Mouse (Mus musculus): ENCODE results near the gene Dnajc27. TPM values are rescaled to one million over a fixed set of nuclear protein-coding genes. Genes with fewer than 3 reads are reported as not detected.

Dnajc27 gene
- 10 to 100 TPM; 91.0 to 95.8 TPM for total RNA-seq (2021)
- long read RNA-seq, experiment 1, full-length matches to known transcripts = 144 of 183 reads
- long read RNA-seq, experiment 1, partial matches to known transcripts = 23 of 183 reads
- long read RNA-seq, experiment 1, other reads (novel, unspliced or antisense) = 16 of 183 reads
- long read RNA-seq, experiment 2, full-length matches to known transcripts = 147 of 183 reads
- long read RNA-seq, experiment 2, partial matches to known transcripts = 25 of 183 reads
- long read RNA-seq, experiment 2, other reads (novel, unspliced or antisense) = 11 of 183 reads

DNA sequence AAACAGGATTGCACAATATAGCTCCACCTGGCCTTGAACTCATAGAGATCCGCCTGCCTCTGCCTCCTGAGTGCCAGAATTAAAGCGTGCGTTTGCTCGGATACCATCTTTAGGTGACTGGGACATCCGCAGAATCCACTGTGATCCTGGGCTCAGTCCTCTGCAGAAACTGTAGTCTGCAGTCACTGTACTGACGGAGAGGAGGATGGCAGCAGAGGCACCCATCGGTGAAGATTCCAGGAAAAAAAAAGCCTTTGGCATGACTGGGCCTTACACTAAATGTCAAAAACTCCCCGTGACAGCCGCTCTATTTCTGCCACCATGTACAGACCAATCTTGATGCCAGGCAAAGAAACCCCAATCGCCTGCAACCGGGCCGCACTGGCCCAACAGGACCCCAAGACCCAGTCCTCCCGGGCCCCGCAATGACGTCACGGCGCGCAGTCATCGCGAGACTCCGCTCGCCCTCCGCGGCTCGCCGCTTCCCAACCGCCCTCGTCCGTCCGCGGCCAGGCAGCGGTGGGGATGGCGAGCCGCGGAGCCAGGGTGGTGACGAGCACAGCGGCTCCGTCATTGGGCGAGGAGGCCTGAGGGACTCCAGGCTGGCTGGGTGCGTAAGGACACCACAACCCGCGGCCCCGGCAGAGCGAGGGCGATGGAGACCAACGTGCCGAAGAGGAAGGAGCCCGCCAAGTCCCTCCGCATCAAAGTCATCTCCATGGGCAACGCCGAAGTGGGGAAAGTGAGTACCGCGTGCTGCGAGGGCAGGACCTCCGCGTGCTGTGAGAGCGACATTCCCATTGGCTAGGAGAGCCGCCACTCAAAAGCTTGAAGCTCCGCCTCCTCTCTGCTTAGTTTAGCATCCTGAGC, at the start of gene Dnajc27:
TSS of gene Dnajc27 (plus strand) at position 452 of the 870 bp plus-strand sequence.
- Histone ChIP-seq H3K4me3 (peak within 1 kb of the TSS; percentile 49), H3K27ac (peak within 1 kb of the TSS; percentile 98)
- intact Hi-C loops (cut with DNase I) = loop anchor here (2.0 kb wide), 1 partner anchor 44 kb away; the partner anchor contains the start of gene Efr3b
- no peak for TF ChIP-seq CTCF (IDR thresholded peaks at IDR 0.05)
- DNase-seq (ENCODE audit: extremely low spot score in 1 of 2, low spot score in 2 of 2) = peak; percentile 95 to 97

DNA sequence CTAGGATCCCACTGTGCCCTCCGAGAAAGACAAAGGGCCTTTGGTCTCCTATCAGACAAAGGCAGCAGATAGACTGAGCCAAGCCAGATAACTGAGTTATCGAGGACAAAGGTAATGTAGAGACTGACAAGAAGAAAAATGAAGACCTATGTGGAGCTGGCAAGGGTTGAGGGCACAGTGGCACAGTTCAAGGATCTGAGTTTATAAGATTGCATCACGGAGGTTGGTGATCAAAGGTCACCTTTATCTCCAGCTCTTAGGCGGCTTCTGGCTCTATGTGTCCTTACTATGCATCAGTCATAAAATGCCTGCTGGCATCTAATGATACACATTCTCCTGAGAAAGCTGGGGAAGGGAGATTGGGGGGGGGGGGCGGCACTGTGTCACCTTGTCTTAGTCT, 46.2 kb upstream of the Dnajc27 start:
- DNase-seq (ENCODE audit: extremely low spot score in 1 of 2, low spot score in 2 of 2) = no peak
- intact Hi-C loops (cut with DNase I) = no loop called here
- H3K27ac ChIP-seq = no peak overlapping the region; the same call in 1 of the 2 replicates
- no peak for TF ChIP-seq CTCF (IDR thresholded peaks at IDR 0.05)
- peak overlapping the region; percentile 95; the same call in 1 of the 2 replicates for H3K4me3 ChIP-seq

DNA sequence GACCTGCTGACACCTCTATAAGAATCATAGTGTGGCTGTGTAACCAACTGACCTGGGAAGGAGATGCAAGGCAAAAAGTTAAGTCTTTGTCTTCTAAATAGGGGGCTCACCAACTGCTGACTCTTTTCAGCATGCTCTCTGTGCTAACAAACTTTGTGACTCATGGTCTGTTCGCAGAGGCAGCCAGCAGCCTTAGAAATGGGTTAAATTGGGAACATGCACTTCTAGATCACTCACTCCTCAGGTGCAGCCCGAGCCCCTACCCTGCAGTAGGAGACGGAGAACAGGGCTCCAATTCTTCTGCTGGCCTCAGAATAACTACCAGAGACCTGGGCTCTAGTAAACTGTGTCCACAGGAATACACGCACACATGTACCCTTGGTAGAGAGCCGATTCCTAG, 44.9 kb upstream of the Dnajc27 start:
- peak overlapping the region; percentile 95 for H3K4me3 ChIP-seq
- H3K27ac ChIP-seq = peak overlapping the region; percentile 87
- DNase-seq (ENCODE audit: extremely low spot score in 1 of 2, low spot score in 2 of 2) = peak in 1 of 2 experiments; percentile 38
- TF ChIP-seq CTCF (IDR thresholded peaks at IDR 0.05) = no peak
- intact Hi-C loops (cut with DNase I) = loop anchor here (1.0 kb wide), 1 partner anchor 51 kb away; no protein-coding TSS in a partner anchor

DNA sequence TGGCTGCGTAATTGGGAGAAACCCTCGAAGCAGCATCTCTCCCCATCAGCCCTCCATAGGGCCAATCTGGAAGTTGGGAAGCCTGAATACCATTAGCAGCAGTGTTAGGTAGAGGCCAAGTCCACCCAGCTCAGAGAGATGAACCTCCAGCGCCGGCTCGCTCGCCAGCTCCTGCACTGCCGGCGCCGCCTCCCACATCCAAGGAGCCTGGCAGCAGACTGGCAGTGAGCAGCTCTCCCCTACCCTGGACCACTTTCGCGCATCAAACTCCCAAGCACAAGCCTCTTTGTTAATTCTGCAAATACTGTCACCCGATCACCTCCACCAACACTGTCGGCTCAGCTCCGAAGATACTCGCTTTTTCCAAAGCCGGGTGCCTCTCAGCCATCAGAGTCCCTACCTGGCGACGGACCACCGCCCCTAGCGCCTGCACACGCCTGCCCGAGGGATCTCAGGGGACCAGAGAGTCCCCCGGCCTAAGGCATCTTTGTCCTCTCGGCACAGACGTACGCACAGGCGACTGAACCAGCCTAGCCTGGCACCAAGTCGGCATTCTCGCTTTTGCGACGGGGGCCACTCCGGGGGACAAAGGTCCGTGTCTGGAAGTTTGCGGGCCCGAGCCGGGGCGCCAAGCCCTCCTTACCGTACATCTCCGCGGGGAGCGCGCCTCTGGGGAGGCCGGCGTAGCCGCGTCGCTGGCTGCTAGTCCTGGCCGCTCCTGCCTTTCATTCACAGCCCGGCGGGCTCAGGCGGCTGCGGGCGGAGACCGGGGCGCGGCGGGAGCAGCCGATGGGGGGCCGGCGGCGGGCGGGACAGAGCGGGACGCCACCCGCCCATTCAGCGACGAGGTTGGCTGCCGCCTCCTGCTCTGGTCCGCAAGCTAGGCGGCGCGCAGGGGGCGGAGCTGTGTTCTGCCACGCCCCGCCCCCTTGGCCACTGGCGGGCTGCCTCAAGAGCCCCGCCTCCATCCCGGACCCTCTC, 44.0 kb upstream of the Dnajc27 start, which contains the start of gene Efr3b:
TSS of gene Efr3b (minus strand) at position 855 of the 981 bp plus-strand sequence.
- DNase-seq (ENCODE audit: extremely low spot score in 1 of 2, low spot score in 2 of 2) = peak; percentile 84 to 89
- TF ChIP-seq CTCF (IDR thresholded peaks at IDR 0.05) = peak; percentile 24
- H3K27ac ChIP-seq = peak within 1 kb of the TSS; percentile 87
- H3K4me3 ChIP-seq = peak within 1 kb of the TSS; percentile 95
- intact Hi-C loops (cut with DNase I) = loop anchor here (1.0 to 2.0 kb wide), 3 partner anchors 32 to 55 kb away; partner anchors contain the start of gene Dnajc27

DNA sequence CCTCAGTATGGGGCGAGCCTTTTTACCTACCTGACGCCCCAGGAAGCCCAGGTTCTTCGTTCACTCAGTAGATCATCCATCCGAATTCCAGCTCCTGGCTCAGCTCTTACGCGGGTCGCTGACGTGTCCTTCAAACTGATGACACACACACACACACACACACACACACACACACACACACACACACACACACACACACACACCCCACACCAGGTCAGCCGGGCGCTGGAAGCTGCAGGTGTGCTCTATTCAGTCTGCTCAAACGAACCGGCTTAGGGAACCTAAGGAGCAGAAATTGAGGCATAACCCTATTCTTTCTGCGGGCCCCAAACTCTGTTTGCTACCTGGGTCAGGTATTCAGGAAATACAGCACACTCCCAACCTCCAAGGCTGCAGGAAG, 43.3 kb upstream of the Dnajc27 start:
- TF ChIP-seq CTCF (IDR thresholded peaks at IDR 0.05) = no peak
- intact Hi-C loops (cut with DNase I) = loop anchor here (2.0 kb wide), 2 partner anchors 32 to 44 kb away; partner anchors contain the start of gene Dnajc27

DNA sequence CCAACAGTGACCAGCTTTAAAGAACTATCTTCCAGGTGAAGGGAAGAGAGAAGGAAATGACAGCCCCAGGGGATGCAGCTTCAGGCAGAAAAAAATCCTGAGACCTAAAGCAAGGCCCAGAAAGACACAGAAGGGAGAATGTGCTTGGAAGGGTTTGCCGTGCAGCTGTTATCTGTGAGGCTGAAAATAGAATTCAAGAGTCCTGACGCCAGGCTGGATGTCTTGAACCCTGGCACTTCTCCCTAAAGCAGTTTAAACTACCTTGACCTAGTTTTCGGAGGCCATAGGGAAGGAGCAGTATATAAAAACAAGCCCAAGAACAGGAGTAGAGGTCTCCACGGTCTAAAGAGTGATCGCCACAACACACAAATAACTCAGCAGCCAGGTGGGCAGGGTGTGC, 40.0 kb upstream of the Dnajc27 start:
- Histone ChIP-seq H3K4me3 (no peak overlapping the region), H3K27ac (peak overlapping the region; percentile 53)
- intact Hi-C loops (cut with DNase I) = no loop called here
- DNase-seq (ENCODE audit: extremely low spot score in 1 of 2, low spot score in 2 of 2) = no peak
- TF ChIP-seq CTCF (IDR thresholded peaks at IDR 0.05) = no peak

More for the DNA sequence above, 43.3 kb upstream of the Dnajc27 start:
- no peak for DNase-seq (ENCODE audit: extremely low spot score in 1 of 2, low spot score in 2 of 2)
- Histone ChIP-seq H3K4me3 (peak overlapping the region; percentile 95), H3K27ac (peak overlapping the region; percentile 87; the same call in 1 of the 2 replicates)

DNA sequence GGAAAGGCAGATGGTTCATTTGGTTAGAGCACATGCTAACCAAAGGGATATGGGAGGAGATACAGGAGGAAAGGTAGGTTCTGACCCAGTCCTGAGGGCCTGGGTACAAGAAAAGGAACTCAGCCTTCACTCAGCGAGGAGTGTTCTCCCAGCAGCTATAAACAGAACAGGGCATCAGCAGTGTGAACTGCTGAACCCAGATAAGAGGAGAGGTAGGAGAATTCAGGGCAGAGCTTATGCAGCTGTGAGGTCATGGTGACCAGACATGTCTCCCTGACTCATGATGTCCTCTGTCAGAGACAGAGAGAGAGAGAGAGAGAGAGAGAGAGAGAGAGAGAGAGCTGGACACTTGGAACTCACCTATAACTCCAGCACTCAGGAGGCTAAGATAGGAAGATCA, 36.4 kb upstream of the Dnajc27 start:
- intact Hi-C loops (cut with DNase I) = no loop called here
- no peak for DNase-seq (ENCODE audit: extremely low spot score in 1 of 2, low spot score in 2 of 2)
- Histone ChIP-seq H3K4me3 (no peak overlapping the region), H3K27ac (no peak overlapping the region)
- TF ChIP-seq CTCF (IDR thresholded peaks at IDR 0.05) = no peak

DNA sequence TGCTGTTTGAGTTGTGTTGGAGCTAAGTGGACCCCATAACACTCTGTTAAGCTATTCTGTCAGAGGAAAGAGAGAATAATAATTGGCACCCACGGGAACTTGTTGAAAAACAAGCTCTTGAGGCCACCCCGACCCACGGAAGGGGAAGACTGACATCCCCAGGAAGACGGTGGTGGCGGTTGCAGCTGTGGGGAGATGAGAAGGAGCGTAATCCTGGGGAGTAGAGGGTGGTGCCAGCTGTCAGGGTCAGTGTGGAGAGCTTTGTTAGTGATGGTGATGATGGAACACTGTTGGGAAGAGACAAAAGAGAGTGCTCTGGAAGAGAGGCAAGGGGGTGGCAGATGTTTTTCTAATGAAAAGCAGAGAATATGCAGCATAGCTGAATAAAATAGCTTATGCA, 34.4 kb upstream of the Dnajc27 start:
- H3K27ac ChIP-seq = no peak overlapping the region
- no peak for TF ChIP-seq CTCF (IDR thresholded peaks at IDR 0.05)
- no peak for DNase-seq (ENCODE audit: extremely low spot score in 1 of 2, low spot score in 2 of 2)
- intact Hi-C loops (cut with DNase I) = no loop called here
- H3K4me3 ChIP-seq = no peak overlapping the region

DNA sequence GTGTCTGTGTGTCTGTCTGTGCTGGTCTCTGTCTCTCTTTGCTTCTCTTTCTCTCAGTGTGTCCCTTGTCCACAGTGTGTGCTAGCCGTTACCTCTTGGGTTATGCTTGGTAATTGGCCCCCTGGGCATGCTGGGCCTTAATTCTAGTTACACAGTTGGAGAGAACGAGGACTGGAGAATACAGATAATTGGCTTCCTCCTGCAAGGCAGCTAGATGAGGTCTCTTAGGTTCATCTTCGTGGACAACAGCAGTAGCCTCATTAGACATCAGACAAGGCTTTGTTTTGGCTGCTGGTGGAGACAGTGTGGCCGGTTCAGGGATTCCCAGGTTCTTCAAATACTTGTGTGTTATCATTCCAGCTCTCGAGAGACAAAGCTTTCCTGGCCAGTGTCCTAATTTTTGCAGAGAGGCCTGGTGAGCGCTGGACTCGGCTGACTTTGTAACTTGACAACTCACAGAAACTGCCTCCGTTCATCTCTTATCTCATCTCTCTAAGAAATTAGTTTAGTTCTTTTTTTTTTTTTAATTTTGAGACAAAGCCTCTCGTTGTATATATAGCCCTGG, 31.4 kb upstream of the Dnajc27 start:
- DNase-seq (ENCODE audit: extremely low spot score in 1 of 2, low spot score in 2 of 2) = no peak
- no peak for TF ChIP-seq CTCF (IDR thresholded peaks at IDR 0.05)
- intact Hi-C loops (cut with DNase I) = no loop called here
- no peak overlapping the region for H3K27ac ChIP-seq
- H3K4me3 ChIP-seq = no peak overlapping the region

DNA sequence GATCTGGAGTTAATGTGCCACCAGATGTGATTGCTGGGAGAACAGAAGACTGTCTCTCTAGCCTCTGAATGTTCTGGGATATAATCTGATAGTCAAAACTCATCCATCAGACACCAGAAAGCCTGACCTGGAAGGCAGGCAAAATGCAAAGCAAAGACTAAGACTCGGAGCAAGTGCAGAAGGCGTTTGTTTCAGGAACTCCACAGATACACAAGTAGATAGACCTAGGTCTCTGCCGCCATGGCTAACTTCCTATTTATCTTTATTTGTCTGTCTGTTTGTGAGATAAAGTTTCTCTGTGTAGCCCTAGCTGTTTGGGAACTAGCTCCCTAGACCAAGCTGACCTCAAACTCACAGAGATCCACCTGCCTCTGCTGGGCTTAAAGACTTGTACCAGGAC, 28.7 kb upstream of the Dnajc27 start:
- intact Hi-C loops (cut with DNase I) = no loop called here
- DNase-seq (ENCODE audit: extremely low spot score in 1 of 2, low spot score in 2 of 2) = no peak
- no peak overlapping the region for H3K27ac ChIP-seq
- H3K4me3 ChIP-seq = no peak overlapping the region
- no peak for TF ChIP-seq CTCF (IDR thresholded peaks at IDR 0.05)

DNA sequence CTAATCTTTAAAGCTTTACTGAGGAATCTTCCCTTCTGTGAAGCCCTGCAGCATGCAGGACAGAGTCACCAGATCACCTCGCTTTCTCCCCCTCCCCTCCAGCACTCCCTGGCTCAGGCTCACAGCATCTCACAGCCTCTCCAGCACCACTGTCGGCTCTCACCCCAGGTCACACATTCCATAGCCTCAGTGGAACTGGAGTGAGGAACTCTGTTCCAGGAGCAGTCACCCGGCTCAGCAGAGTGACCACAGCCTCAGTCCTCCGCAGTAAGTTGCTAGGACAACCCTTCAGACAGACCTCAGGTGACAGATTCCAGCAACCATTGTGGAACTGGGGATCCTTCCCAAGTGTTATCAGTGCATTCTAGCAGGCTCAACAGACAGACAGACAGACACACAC, 27.5 kb upstream of the Dnajc27 start:
- Histone ChIP-seq H3K27ac (no peak overlapping the region), H3K4me3 (no peak overlapping the region)
- TF ChIP-seq CTCF (IDR thresholded peaks at IDR 0.05) = no peak
- intact Hi-C loops (cut with DNase I) = no loop called here
- DNase-seq (ENCODE audit: extremely low spot score in 1 of 2, low spot score in 2 of 2) = no peak
